Mouse (Mus musculus) heart, adult 2 months (tissue): ENCODE data around the gene Sf3a2.

ENCODE experiments used
- CTCF ChIP-seq: fragments of 200-600 bp; IDR thresholded peaks from 2 replicates; pipeline ENCODE4 v1.8.1; 2022; ENCODE audit warnings: antibody characterized with exemption, mild to moderate bottlenecking, moderate library complexity
- POLR2A ChIP-seq: fragments of 200-500 bp; IDR thresholded peaks from 2 replicates; pipeline ENCODE4 v1.6.1; 2011; ENCODE audit warnings: mild to moderate bottlenecking, low read depth, low read length, control low read depth; ENCODE audit not compliant: insufficient read depth

- TF ChIP-seq CTCF (no peak), POLR2A (no peak)
These were observed 37.1 kb upstream of the Sf3a2 start for GRCm38 (mm10) chr10:80760596-80761524.
